Mouse (Mus musculus): ENCODE measurements around the gene Ap5b1.

The Ap5b1 gene

DNA sequence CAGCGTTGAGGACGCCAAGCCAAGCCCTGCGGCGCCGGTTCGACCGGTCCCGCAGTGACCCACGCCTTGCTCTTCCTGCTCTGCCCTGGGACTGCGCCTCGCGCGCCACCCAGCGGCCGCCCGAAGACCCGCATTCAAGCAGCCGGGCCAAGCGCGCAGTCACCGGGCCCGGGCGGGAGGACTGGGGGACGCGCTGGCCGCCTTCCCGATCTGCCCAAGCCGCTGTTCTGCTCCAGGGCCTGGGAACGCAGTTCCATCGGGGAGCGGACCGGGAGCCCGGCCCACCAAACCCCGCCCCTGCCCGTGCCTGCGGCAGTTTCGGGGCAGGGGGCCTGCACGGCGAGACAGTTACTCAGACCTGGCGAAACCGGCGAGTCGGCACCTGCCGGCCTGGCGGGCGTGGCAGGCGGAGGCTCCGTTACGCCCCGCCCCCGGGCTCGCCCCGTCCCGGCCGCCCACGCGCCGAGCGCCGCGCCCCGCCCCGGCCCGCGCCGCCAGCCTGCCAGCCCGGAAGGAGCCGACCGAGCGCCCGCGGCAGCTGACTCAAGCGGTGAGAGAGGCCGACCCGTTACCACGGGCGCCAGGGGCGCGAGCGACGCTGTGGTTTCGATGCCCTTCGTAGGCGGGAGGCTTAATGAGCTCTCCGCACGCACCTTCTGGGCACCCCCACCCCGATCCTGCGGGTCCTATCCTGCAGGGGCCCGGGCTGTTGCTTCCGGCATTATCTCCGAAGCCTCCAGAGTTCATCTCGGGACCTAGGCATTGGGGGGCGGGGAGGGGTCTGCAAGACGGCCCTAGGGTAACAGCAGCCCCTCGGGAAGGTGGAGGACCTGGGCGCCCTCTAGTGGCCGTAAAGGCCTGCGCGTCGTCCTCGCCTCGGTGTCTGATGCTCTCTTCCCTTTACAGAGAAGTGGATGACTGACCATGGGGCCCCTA, at the start of gene Ap5b1:
Gene Ap5b1, plus strand, starts transcription at position 492 of the 936 bp plus-strand sequence.
- peak; percentile 89 for DNase-seq (ENCODE audit: low spot score)

DNA sequence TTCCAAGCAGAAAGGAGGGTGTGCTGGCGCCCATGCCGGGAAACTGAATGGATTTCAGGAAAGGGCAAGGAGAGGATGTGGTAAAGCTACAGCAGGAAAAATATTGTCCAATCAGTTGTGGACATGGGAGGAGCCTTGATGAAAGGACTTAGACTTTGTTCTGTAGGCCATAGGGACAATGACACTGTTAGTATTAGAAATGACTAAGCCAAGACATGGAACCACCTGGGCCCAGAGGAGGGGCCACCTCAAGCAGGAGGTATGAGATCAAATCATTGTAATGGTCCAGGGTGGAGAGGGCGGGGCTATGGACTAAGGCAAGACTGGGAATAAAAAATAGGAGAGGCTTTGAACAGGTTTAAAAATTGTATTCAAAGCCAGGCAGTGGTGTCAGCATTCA, 49.1 kb upstream of the Ap5b1 start:
- DNase-seq (ENCODE audit: low spot score): no peak

DNA sequence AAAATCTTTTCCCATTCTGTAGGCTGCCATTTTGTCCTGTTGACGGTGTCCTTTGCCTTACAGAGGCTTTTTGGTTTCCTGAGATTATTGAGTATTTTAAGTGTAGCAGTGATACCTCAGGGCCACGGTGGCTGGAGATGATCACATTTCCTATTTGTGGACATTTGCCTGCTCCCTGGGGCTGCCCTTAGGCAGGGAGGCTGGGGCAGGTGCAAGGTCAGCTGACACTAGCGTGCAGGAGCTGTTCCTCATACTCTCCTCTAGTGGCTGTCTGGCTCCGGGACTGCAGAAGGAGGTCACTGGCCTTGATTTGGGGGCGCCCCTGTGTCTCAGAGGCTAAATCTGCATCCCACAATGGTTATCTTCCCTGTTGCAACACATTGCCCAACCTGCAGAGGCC, 42.6 kb upstream of the Ap5b1 start:
- DNase-seq (ENCODE audit: low spot score): no peak

DNA sequence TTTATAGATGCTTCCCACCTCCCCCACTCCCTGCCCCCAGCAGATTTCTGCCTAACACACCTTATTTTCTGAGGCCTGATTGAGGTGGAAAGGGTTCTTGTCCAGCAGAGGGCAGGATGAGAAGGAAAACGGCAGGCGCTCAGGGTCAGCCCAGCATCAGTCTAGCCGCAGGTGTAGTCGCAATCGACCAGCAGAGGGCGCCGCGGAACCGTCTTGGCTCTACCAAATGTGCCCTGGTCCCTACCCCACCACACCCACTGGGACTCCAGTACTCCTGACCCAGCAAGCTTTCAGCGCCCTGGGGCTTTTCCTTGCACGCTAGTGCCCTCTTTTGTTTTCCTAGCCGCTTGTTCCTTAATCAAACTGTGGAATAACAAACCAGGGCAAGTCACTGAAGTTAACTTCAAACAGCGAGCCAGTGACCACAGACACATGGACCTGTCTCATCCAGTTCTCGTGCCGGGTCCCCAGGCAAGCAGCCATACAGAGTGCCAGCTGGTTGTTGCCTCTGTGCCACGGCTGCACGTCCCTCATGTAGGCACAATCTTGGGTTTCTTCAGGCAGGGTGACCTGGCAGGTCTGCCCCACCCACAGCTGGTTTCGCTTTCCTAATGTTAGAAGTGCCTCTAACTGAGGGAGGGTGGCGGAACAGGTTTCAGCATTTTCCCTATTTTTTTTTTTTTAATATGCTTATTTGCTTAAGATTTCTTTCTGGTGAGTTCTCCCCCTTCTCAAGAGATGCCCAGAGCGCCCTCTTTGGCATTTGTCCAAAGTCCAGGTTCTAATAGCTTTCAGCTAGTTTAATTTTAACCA, 38.3 kb upstream of the Ap5b1 start:
- peak; percentile 99 for DNase-seq (ENCODE audit: low spot score)

DNA sequence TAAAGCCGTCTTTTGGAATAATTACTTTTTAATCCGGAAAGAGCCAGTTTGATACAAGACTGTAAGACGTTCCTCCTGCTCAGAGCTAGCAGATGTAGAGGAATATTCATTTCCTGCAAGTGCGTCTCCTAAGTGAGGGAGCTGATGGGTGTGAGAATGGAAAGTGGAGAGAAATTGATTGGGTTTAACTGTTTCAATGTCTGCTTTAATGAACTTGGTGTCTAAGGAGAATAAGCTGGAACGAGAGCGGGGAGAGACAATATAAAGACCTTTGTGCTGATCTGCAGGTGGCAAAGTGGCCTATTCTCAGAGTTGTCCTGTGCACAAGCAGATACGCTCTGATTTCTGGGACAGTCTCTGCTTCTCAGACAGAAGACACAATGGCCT, 37.7 kb upstream of the Ap5b1 start:
- no peak for DNase-seq (ENCODE audit: low spot score)

DNA sequence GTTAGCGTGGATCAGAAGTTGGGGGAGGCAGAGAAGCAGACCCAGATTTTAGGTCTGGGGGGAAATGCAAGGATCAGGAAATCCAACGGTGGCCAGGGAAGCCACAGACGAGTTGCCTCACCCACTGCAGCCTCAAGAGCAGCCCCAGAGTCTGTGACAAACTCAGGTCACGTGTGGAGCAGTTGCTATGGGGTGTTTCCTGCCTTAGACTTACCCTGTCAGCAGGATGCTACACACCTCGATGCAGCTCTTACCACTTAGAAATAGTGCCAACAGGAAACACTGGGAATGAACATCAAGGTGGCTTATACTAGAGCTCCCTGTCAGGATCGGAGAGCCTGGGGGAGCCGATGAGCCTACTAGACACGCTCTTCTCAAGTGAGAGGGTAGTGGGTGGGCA, 35.3 kb upstream of the Ap5b1 start:
- no peak for DNase-seq (ENCODE audit: low spot score)

DNA sequence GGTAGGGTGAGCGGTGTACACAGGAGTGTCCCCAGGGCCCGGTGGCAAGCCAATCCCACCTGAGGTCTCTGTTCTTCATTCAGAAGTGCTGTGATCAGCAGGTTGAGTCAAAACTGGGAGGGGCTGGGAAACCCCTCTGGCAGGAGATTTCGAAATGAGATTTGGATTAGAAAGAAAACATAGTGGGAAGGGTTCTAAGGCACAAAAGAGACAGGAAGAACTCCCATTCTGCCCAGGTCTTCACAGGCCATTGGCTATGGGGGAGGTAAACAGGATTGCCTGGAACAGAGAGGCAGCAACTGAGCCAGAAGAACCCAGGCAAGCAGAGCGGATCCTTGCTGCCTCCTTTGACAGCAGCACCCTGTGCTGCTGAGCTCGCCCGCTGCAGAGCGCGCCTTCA, 29.0 kb upstream of the Ap5b1 start:
- DNase-seq (ENCODE audit: low spot score): no peak

DNA sequence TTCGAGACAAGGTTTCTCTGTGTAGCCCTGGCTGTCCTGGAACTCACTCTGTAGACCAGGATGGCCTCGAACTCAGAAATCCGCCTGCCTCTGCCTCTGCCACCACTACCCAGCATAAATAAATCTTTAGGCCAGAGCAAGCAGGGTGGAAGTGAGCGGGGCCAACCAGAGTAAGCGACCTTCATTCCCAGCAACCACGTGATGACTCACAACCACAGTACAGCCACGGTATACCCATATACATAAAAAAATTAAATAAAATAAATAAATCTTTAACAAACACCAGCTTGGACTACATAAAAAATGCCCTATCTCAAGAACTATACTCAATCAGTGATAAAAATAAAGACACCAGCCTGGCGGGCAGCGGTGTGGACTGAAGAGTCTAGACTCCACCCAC, 24.5 kb upstream of the Ap5b1 start:
- no peak for DNase-seq (ENCODE audit: low spot score)

DNA sequence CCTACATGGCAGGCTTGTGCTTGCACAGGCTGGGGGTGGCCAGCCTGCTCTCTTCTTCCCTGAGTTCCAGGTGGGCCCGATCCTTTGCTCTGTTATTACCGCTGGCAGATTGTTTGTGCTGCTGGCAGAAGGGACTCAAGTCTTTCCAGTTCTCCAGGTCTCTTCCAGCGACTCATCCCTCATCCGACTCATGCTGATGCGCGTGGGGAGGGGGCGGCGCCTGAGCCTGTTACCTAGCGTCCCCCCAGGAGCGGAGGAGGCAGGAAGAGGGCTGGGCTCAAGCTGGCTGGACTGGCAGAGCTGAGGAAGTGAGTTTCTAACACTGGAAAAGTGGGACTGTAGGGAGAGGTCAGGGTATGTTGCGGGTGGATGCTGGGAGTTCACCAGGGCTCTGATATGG, 23.8 kb upstream of the Ap5b1 start:
- no peak for DNase-seq (ENCODE audit: low spot score)

DNA sequence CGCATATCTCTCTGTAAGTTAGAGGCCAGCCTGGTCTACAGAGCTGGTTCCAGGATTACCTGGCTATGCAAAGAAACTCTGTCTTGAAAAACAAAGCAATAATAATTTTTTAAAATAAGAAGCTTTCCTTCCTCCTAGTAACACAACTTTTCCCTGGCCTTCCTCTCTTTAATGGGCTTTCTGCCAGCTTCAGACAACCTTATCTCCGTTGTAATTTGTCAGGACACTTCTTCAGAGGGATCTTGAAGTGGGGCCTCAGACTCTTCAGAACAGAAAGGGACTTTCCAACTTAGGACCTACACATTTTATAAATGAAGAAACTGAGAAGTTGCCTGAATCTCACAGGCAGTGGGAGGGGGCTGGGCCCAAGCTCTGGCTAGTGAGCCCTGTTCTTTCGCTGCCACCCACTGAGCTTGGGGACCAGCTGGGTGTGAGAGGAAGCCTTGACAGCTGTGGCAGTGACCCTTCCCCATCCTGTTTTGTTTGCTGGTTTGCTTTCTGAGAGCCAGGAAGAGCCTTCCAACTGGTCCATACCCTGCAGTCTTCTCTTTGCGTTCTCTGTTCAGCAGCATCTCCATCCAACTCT, 20.3 kb upstream of the Ap5b1 start:
- DNase-seq (ENCODE audit: low spot score): no peak

DNA sequence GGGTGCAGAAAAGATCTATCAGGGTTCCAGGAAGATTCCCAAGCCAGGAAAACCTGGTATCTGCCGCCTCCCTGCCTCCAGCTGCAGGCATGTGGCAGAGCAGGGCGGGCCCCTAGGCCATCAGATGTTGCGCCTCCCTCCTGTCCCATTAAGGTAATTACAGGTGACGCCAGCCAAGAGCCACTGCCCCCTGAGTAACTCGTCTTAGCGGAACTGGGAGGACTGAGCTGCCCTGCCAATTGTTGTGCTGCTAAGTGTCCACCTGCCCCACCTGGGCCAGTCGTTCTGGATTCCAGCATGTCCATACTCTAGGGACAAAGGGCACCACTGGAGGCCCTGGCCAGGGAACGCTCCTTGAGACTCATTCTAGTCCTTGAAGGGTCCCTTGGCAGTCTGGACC, 14.0 kb upstream of the Ap5b1 start:
- DNase-seq (ENCODE audit: low spot score): no peak

DNA sequence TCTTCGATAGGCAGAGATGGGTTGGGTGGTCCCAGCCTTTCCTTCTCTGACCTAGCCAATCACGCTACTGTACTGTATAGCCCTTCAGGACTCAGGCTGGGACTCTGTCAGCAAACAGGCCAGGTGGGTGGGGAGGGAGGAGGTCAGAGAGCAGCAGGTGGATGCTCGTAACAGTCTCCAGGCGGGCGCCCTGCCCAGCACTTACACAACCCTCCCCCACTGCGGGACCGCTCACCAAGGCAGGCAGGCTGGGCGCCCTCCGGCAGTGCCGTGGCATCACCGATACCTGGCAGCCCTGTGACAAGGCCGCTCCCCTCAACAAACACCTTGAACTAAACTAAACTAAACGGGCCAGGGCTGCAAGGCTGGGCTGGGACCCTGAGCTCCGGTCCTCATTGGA, 13.6 kb upstream of the Ap5b1 start:
- no peak for DNase-seq (ENCODE audit: low spot score)

DNA sequence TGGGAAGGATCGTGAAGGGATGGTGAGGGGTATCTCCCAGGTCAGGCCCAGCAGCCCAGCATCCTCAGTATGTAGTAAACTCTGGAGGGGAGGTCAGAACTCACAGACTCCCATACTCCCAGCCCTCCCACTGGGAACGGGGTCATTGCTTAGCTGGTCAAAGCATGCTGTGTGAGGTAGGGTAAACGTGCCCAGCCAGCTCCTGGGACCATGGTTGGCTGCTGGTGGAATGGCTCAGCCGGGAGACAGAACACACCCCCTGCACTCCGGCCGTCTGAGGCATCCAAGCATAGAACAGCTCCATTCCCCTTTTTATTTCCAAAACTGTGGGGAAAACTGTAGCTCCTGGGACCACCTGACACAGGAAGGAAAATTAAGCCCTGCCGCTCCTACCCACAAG, 9.7 kb upstream of the Ap5b1 start:
- DNase-seq (ENCODE audit: low spot score): no peak

DNA sequence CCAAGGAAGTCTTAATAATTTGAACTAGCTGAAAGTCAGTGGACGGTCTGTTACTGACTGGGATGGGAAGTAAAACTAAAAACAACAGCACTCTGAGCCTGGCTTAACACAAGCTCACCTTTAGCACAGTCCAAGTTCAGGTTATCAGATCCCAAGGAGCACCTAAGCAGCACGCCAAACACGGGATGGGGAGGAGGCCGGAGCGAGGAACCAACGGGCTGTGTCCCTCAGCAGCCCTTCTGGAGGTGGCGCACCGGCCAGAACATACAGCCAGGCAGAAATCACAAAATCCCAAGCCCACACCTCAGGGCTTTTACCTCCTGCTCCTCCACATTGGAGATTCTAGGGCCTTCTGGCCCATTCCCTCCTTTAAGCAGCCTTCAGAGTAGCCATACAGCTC, 9.1 kb upstream of the Ap5b1 start:
- DNase-seq (ENCODE audit: low spot score): peak; percentile 18

DNA sequence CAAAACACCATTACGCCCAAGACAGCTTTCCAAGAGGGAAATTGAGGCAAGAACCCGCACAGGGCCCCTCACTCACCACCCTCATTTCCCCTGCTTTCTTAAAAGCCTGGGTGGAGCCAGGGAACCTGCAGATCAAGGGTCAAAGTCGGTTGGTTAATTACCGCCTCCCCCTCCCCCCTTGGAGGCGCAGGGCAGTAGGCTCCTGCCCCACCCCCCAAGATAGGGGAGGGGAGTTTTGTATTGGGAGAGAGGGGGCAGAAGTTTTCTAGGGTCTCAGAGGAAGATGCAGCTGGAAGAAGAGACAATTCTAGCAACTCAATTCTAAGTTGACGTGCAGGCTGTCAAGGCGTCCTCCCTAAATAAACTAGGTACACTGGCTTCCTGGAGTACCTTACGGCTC, 8.6 kb upstream of the Ap5b1 start:
- DNase-seq (ENCODE audit: low spot score): no peak

DNA sequence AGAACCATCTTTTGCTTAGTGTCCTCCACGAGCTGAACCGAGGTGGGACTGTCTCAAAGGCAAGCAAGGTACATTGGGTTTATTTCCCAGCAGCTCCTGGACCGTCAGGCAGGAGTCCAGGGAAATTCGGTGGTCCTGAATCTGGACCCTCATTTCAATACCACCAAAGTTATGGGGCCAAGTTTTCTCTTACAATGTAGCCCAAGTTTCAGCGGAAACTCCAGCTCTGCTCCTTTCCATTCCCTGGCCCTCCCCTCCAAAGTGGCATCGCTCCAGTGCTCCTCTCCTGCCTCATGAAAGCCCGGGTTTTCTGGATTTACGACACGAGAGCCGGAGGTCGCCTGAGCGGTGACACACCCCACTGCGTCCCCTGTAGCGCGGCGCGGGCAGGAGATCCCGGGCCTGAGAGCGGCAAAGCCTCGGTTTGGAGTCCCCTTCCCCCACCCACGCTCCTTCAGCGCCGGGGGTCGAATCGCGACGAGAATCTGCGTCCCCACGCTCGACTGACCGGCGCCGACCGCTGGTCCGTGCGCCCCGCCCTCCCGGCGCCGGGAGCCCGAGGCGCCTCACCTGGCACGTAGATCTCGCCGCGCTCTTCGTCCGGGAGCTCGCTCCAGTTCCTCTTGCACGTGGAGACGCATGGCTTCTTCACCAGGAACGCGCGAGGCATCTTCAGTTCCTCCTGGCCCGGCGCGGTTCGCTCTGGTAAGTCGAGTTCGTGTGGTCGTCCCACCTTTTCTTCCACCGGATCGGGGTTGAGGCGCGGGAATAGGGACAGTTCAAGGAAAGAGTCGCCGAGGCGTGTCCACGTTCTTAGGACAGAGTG, 8.0 kb upstream of the Ap5b1 start:
- peak; percentile 23 for DNase-seq (ENCODE audit: low spot score)

DNA sequence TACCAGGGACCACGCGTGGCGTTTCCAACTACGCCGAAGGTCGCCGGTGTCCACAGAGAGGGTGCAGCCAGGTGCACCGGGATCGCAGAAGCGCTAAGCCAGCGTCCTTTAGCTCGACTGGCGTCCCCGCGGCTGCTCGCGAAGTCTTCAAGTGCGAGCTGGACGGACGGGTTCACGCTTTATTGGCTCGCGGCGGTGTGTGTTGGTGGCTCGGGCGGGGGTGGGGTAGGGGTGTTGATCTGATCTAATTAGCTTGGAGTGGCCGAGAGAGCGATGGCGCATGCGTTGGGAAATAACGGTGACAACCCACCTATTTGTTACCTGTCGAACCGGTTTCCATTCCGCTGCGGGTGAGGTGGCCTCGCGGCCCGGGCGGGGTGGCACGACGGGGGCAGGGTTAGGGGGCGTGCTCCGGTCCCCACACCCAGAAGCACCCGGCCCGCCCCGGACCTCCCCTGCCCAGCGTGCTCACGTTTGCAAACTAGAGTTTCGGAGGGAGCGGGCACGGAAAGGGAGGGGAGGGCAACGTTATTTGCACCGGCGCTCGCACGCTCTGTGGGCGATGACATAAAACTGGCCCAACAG, 7.3 kb upstream of the Ap5b1 start, which contains the start of gene Ovol1:
Gene Ovol1, minus strand, starts transcription at position 190 of the 585 bp plus-strand sequence.
- DNase-seq (ENCODE audit: low spot score): peak; percentile 68

DNA sequence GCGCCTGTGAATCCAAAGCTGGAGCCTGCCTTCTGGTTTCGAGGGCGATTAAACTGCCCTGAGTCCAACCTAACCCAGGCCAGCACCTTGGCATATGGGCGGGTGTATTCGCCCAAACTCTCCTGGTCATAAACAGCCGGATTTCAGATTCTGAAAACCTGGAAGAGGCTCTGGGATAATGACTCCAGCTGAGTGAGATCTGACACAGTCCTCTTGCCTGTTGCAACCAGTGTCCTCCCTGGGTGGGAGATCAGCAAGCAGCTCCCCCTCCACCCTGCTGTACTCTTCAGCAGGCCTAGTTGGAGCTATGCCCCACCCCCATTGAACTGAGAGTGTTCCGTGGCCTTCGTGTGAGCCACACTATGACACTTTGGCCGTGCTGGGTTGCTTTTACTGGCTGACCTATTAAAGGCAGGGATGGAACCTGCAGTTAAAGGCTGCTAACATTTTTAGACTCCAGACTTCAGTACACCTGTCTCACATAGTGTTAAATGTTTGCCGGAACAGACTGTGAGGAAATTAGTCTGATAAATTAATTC, 6.5 kb upstream of the Ap5b1 start:
- DNase-seq (ENCODE audit: low spot score): no peak

DNA sequence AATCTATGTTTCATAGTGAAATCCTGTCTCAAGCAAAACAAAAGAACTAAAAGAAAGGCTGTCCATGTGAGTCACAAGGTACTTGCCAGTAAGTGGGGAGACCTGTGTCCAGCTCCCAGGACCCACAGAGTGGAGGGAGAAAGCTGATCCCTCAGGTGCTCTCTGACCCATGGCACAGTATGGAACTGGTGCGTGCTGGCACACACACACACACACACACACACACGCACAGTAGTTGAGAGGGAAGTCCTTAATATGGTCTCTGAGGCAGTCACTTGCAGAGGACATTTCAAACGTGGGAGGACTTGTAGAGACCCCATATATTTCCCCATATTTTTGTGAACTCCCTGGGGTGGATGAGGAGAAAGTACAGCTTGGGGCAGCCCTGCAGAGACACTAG, 5.9 kb upstream of the Ap5b1 start:
- no peak for DNase-seq (ENCODE audit: low spot score)

DNA sequence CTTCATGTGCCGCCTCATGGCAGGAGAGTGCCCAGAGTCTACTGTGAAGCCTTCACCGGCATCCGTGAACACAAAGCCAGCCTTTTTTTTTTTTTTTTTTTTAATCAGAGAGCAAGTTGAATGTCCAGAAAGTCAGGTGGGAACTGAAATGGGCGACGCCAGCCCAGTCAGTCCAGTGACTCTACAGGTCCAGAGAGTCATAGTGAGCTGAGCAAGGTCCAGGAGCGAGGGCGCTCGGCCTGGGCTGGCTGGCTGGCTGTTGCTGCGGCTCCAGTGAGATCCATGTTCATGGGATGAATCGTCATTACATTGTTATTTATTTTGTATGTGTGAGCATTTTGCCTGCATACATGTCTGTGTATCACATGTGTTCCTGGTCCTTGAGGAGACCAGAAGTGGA, 5.0 kb upstream of the Ap5b1 start:
- DNase-seq (ENCODE audit: low spot score): no peak

DNA sequence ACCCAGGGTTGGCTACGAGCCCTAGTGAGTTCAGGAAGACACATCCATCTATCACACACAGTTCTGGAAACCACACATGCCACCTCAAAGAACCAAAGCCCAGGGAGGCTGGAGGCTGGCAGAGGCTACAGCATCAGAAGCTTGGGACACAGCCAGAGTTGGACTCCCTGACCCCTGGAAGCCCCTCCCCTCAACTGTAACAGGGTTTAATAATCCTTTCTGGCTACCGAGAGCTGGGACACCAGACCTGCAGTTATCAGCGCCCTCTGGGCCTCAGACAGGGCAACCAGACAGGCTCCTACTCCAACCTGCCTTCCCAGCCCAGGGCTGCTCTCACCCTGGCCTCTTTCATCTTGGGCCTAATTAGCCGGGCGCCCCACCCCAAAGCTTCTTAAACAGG, 1.5 kb upstream of the Ap5b1 start:
- no peak for DNase-seq (ENCODE audit: low spot score)
